Mouse (Mus musculus): ENCODE data around the gene 2310033P09Rik. TPM values are rescaled to one million over a fixed set of nuclear protein-coding genes. Genes with fewer than 3 reads are reported as not detected.
A peak's percentile ranks its signal among the peaks of the same experiment; 100 is the strongest.

Gene 2310033P09Rik
- polyA plus RNA-seq, 1 experiment from 2014 or later, result 24.1 TPM

- peaks cover 52% of the 10 kb centered on the region for H3K27me3 ChIP-seq (replicated peaks; ENCODE audit: control insufficient read depth, insufficient read depth, low read length)
- 51% methylated on average over 6 of the region's 6 CpGs for WGBS
These were observed 33.8 kb upstream of the 2310033P09Rik start for GRCm38 (mm10) chr11:59174189-59174838.

GRCm38 (mm10) chr11:59176475-59176874 lies 31.6 kb upstream of the 2310033P09Rik start:
- Histone ChIP-seq H3K36me3 (ENCODE audit: control insufficient read depth, insufficient read depth) (no peaks in the 10 kb centered on the region), H3K27me3 (replicated peaks; ENCODE audit: control insufficient read depth, insufficient read depth, low read length) (peaks cover 52% of the 10 kb centered on the region), H3K4me3 (ENCODE audit: low read depth, low read length) (peak overlapping the region; percentile 17; the same call in 1 of the 2 replicates), H3K9me3 (ENCODE audit: control insufficient read depth) (no peaks in the 10 kb centered on the region), H3K27ac (ENCODE audit: low read depth, low read length) (no peak overlapping the region), H3K4me1 (replicated peaks; ENCODE audit: control insufficient read depth, insufficient read depth, low read length) (no peaks in the 10 kb centered on the region), H3K4me2 (replicated peaks; ENCODE audit: low read depth) (peak overlapping the region; percentile 43), H3K9ac (ENCODE audit: low read depth, low read length) (no peak overlapping the region)
- no peak for TF ChIP-seq CTCF (IDR thresholded peaks at IDR 0.05; ENCODE audit: low read depth)
- 3% methylated on average over 46 of the region's 48 CpGs for WGBS
- ATAC-seq, result no peak

More at GRCm38 (mm10) chr11:59174189-59174838, 33.8 kb upstream of the 2310033P09Rik start:
- Histone ChIP-seq H3K4me3 (ENCODE audit: low read depth, low read length) (no peak overlapping the region), H3K36me3 (ENCODE audit: control insufficient read depth, insufficient read depth) (no peaks in the 10 kb centered on the region), H3K4me1 (replicated peaks; ENCODE audit: control insufficient read depth, insufficient read depth, low read length) (no peaks in the 10 kb centered on the region), H3K9me3 (ENCODE audit: control insufficient read depth) (no peaks in the 10 kb centered on the region), H3K4me2 (replicated peaks; ENCODE audit: low read depth) (no peak overlapping the region), H3K9ac (ENCODE audit: low read depth, low read length) (no peak overlapping the region), H3K27ac (ENCODE audit: low read depth, low read length) (no peak overlapping the region)
- ATAC-seq, result no peak
- no peak for TF ChIP-seq CTCF (IDR thresholded peaks at IDR 0.05; ENCODE audit: low read depth)

GRCm38 (mm10) chr11:59176921-59177320 lies 31.2 kb upstream of the 2310033P09Rik start:
- Histone ChIP-seq H3K36me3 (ENCODE audit: control insufficient read depth, insufficient read depth) (no peaks in the 10 kb centered on the region), H3K4me2 (replicated peaks; ENCODE audit: low read depth) (no peak overlapping the region; the same call in 1 of the 2 replicates), H3K27ac (ENCODE audit: low read depth, low read length) (no peak overlapping the region), H3K9me3 (ENCODE audit: control insufficient read depth) (no peaks in the 10 kb centered on the region), H3K27me3 (replicated peaks; ENCODE audit: control insufficient read depth, insufficient read depth, low read length) (peaks cover 52% of the 10 kb centered on the region), H3K4me3 (ENCODE audit: low read depth, low read length) (peak overlapping the region; percentile 17; the same call in 1 of the 2 replicates), H3K4me1 (replicated peaks; ENCODE audit: control insufficient read depth, insufficient read depth, low read length) (no peaks in the 10 kb centered on the region), H3K9ac (ENCODE audit: low read depth, low read length) (no peak overlapping the region)
- TF ChIP-seq CTCF (IDR thresholded peaks at IDR 0.05; ENCODE audit: low read depth), result no peak
- 11% methylated on average over 34 of the region's 34 CpGs for WGBS
- no peak for ATAC-seq

- peaks cover 31% of the 10 kb centered on the region for H3K36me3 ChIP-seq (ENCODE audit: control insufficient read depth, insufficient read depth)
- no peak within 1 kb of the TSS; the same call in 1 of the 2 replicates for H3K9ac ChIP-seq (ENCODE audit: low read depth, low read length)
- peak within 1 kb of the TSS; percentile 17; the same call in 1 of the 2 replicates for H3K4me2 ChIP-seq (replicated peaks; ENCODE audit: low read depth)
- no peak for ATAC-seq
- peaks cover 7% of the 10 kb centered on the region; the same call in 1 of the 2 replicates for H3K4me1 ChIP-seq (replicated peaks; ENCODE audit: control insufficient read depth, insufficient read depth, low read length)
- peaks cover 10% of the 10 kb centered on the region for H3K27me3 ChIP-seq (replicated peaks; ENCODE audit: control insufficient read depth, insufficient read depth, low read length)
- no peak within 1 kb of the TSS for H3K4me3 ChIP-seq (ENCODE audit: low read depth, low read length)
- WGBS, result 34% methylated on average over 3 of the region's 3 CpGs
- no peaks in the 10 kb centered on the region for H3K9me3 ChIP-seq (ENCODE audit: control insufficient read depth)
- peak within 1 kb of the TSS; percentile 41; the same call in 1 of the 2 replicates for H3K27ac ChIP-seq (ENCODE audit: low read depth, low read length)
- TF ChIP-seq CTCF (IDR thresholded peaks at IDR 0.05; ENCODE audit: low read depth), result peak; percentile 16
These were observed 25.2 kb upstream of the 2310033P09Rik start, which contains the start of gene Gjc2 for GRCm38 (mm10) chr11:59182864-59183331. Gene Gjc2, minus strand, starts transcription at chr11:59183213.

GRCm38 (mm10) chr11:59183821-59184220 lies 24.3 kb upstream of the 2310033P09Rik start:
- ATAC-seq, result peak; percentile 48
- peaks cover 7% of the 10 kb centered on the region; the same call in 1 of the 2 replicates for H3K4me1 ChIP-seq (replicated peaks; ENCODE audit: control insufficient read depth, insufficient read depth, low read length)
- H3K4me2 ChIP-seq (replicated peaks; ENCODE audit: low read depth), result no peak overlapping the region
- WGBS, result 23% methylated on average over 3 of the region's 3 CpGs
- H3K36me3 ChIP-seq (ENCODE audit: control insufficient read depth, insufficient read depth), result peaks cover 31% of the 10 kb centered on the region
- no peak overlapping the region for H3K9ac ChIP-seq (ENCODE audit: low read depth, low read length)
- no peaks in the 10 kb centered on the region for H3K9me3 ChIP-seq (ENCODE audit: control insufficient read depth)
- peak; percentile 90 for TF ChIP-seq CTCF (IDR thresholded peaks at IDR 0.05; ENCODE audit: low read depth)
- no peak overlapping the region for H3K4me3 ChIP-seq (ENCODE audit: low read depth, low read length)
- H3K27me3 ChIP-seq (replicated peaks; ENCODE audit: control insufficient read depth, insufficient read depth, low read length), result 0 out of 2 replicates have a peak, but pooled peaks cover 1% of the 10 kb centered on the region
- H3K27ac ChIP-seq (ENCODE audit: low read depth, low read length), result peak overlapping the region; percentile 41; the same call in 1 of the 2 replicates

- Histone ChIP-seq H3K4me2 (replicated peaks; ENCODE audit: low read depth) (no peak overlapping the region), H3K9me3 (ENCODE audit: control insufficient read depth) (no peaks in the 10 kb centered on the region), H3K27me3 (replicated peaks; ENCODE audit: control insufficient read depth, insufficient read depth, low read length) (no peaks in the 10 kb centered on the region), H3K4me1 (replicated peaks; ENCODE audit: control insufficient read depth, insufficient read depth, low read length) (peaks cover 7% of the 10 kb centered on the region; the same call in 1 of the 2 replicates), H3K9ac (ENCODE audit: low read depth, low read length) (no peak overlapping the region), H3K36me3 (ENCODE audit: control insufficient read depth, insufficient read depth) (peaks cover 31% of the 10 kb centered on the region), H3K27ac (ENCODE audit: low read depth, low read length) (no peak overlapping the region), H3K4me3 (ENCODE audit: low read depth, low read length) (no peak overlapping the region)
- TF ChIP-seq CTCF (IDR thresholded peaks at IDR 0.05; ENCODE audit: low read depth), result no peak
- 90% methylated on average over 5 of the region's 5 CpGs for WGBS
- ATAC-seq, result no peak
These were observed 22.6 kb upstream of the 2310033P09Rik start for GRCm38 (mm10) chr11:59185490-59185889.

Data from intestine, postnatal 0 days (tissue).